Mouse (Mus musculus) activated CD4-positive, CD25-positive, alpha-beta regulatory T cell, adult 4 months (primary cell): ENCODE data around the gene Gm49361. TPM values are rescaled to one million over a fixed set of nuclear protein-coding genes. Genes with fewer than 3 reads are reported as not detected.
A peak's percentile ranks its signal among the peaks of the same experiment; 100 is the strongest.
"Not testable (repeated sequence)": the region's sequence is repeated elsewhere in the genome, so short reads cannot be mapped to it uniquely, and the experiment has no call there.

Source experiments
- ATAC-seq: one replicate; pipeline ENCODE4 v1.8.0; 2017
- polyA plus RNA-seq, 2 experiments: library from polyadenylated mRNA; unstranded; fragments of 100-300 nt; shearing (Covaris generic); gene quantifications; one replicate each; pipeline ENCODE4 v1.2.1; 2017

Gm49361 gene
- not detected for polyA plus RNA-seq

DNA sequence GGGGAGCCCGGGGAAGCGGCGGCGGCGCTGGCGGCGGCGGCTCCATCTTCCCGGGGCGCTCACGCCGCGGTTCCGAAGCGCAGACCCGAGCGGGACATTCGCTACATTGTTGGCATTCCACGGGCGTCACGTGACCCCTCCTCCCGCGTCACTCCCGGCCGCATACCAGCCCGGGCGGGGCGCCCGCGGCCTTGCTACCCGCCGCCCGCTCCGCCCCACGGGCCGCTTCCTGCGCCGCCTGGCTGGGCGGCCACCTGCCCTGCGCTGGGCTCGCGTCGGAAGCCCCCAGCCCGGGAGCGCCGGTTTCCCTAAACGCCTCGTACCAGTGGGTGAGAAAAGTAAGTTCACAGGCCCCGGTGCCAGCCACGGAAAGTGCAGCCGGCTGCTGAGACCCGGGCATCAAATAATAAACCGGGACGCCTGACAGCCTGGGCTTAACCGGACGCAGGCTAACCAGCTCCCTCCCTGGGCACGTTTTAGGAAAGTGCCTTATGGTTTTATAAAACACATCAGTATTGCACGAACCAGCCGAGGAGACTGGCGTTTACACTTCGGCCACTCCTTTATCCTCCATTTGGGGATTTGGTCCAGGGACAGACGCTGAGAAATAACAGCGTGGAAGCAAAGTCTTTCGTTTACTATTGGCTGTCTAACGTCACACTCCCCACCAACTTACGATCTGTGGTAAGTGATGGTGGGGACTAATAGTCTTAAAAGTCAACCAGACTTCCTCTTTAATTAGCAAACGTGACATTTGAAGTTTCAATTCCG is at the start of gene Gm49361:
Gene Gm49361 (minus strand): TSS at position 103 of the 771 bp plus-strand sequence.
- peak; percentile 67 for ATAC-seq

DNA sequence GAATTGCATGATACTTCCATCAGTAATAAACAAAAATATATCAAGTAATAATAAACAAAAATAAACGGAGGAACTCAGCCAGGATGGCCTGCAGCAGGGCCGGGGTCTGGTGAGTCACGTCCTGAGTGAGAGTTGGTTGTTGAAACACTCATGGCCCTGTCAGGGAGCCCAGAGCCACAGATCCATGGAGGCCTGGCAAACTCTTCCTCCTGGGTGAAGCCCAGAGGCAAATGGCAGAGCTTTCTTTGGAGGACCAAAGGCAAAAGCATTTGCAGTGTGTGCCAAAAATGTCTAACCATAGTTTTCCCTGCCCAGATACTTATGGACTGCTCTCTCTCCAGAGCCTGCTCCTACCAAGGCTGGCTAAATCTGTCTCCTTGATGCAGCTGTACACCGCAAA is 45.3 kb upstream of the Gm49361 start:
- no peak for ATAC-seq

- no peak for ATAC-seq
These were observed 43.9 kb upstream of the Gm49361 start for GRCm38 (mm10) chr14:57789759-57790158.

DNA sequence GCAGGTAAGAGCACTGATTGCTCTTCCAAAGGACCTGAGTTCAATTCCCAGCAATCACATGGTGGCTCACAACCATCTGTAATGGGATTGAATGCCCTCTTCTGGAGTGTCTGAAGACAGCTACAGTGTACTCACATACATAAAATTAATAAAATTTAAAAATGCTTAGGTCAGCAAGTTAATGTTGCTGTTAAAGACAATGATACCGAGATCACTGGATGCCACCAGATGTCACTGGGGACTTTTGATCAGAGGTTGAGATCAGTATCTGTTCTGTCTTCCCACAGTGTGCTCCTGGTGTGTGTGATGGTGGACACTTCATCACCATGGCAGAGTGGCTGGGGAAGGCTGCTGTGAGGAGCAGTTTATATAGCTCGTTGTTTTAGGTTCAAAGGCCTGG is 43.4 kb upstream of the Gm49361 start:
- no peak for ATAC-seq

GRCm38 (mm10) chr14:57787406-57787805 is 41.5 kb upstream of the Gm49361 start:
- no peak for ATAC-seq

- ATAC-seq: peak; percentile 74
These were observed 26.4 kb upstream of the Gm49361 start for GRCm38 (mm10) chr14:57772157-57772815.

- peak; percentile 76 for ATAC-seq
These were observed 23.2 kb upstream of the Gm49361 start for GRCm38 (mm10) chr14:57769102-57769501.

GRCm38 (mm10) chr14:57760447-57761412 is 14.8 kb upstream of the Gm49361 start:
- ATAC-seq: no peak

- ATAC-seq: no peak
These were observed 12.3 kb upstream of the Gm49361 start, which contains the start of gene Lats2 for GRCm38 (mm10) chr14:57758237-57758636. Gene Lats2 (minus strand): TSS chr14:57758388.

DNA sequence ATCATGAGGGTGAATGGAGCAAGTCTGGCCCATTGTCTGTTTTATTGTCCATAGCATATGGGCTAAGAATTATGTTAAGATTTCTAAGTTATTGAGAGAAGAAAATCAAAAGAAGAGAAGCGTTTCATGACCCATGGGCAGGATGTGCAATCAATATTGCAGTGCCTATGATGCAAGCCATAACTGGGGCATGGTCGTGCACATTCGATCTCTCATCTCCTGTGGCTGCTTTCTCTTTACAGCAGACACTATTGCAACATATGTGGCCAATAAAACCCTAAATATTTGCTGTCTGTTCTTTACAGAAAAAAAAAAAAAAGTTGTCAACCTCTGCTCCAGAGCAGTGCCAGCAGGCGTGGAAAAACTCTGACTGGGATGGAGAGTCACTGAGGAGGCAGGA is 10.2 kb upstream of the Gm49361 start:
- ATAC-seq: no peak

GRCm38 (mm10) chr14:57755661-57756060 is 9.8 kb upstream of the Gm49361 start:
- no peak for ATAC-seq

DNA sequence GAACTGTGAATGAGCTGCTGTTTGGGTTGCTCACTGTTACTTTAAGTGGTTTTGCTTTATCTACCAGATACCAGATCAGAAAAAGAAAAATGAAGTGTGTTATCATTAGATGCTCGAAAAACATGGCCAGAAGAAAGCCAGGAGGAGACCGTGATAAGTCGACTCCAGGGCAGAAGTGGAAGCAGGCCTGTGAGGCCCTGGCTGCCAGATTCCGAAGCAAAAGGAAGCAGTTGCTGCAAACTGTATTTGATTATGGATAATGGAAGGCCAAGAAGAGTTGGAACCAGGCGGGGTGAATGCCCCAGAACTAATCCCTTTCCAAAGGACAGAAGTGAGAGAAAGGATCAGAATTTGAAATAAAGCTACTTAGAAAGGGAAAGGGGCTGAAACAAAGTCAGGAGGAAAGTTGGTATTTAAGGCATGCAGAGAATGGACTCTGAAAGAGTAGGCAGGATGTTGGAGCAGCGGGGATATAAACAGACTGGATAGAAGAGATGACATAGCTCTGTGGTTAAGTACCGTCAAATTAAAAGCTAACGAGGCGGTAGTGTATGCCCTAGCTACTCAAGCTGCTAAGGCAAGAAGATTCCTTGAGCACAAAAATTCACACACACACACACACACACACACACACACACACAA is 7.6 kb upstream of the Gm49361 start:
- no peak for ATAC-seq

- ATAC-seq: not testable (repeated sequence)
These were observed 5.1 kb upstream of the Gm49361 start for GRCm38 (mm10) chr14:57751006-57751405.

DNA sequence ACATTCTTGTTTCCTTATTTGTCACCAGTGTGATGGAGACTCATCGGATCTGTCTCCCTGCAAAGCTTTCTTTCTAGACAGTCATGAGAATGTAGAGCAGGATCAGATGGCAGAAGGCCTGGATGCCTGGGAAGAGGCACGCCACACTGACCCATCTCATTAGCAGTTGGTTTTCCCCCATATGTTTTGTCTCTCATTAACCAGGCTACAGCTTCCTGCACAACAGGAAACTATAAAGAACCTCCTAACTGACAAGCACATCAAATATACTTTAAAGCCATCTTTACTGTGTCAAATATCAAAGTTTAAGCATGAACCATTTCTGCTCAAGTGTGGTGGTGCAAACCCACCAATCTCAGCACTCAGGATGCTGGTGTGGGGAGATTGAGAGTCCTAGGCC is 3.6 kb upstream of the Gm49361 start:
- peak; percentile 36 for ATAC-seq

DNA sequence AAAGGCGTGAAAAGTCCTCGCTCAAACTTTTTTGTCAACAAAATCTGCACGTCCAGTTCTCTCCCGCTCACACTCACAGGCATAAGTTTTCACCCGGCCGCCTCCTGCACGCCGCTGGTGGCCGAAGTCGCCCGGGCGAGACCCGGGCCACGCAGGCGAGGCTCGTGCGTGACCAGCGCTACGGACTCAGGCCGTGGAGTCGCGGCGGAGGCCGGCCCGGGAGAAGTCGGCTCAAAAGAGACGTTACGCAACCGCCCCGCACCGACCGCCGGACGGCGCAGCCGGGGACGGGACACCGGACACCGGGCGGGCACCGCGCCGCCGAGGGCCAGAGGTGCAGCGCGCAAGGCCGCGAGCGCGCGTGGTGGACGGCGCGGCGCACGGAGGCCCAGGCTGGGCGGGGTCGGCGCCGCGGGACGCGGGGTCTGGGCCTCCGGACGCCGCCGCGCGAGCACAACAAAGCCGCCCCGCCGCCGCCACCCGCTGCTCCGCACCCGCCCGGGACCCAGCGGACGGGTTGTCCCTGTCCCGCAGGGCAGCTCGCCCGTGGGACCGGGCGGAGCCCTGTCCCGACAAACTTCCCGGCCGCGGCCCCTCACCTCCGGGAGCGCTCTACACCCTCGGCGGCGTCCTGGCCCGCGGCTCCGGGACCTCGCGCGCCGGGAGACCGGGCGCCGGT is 473 bp downstream of the Gm49361 start:
- ATAC-seq: peak; percentile 5

- no peak for ATAC-seq
These were observed 1.4 kb downstream of the Gm49361 start for GRCm38 (mm10) chr14:57744547-57744946.

- ATAC-seq: no peak
These were observed 5.3 kb downstream of the Gm49361 start for GRCm38 (mm10) chr14:57740651-57741050.

DNA sequence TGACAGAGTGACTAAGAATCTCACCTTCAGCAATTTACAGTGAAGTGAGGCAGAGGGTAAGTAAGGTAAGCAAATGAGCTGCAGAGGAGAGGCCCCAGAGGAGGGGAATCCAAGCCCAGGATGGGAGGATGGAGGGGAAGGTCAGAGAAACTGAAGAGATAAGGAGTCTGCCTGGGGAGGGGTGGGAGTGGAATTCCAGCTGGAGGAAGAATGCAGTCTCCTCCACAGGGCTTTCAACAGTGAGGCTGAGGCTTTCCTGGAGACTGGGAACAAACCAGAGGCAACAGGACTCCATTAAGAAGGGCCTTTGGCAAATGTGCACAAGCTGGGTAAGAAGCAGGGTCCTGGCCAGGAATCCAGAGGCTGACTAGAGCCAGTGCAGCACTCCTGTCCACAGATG is 8.8 kb downstream of the Gm49361 start:
- no peak for ATAC-seq

- ATAC-seq: no peak
These were observed 9.8 kb downstream of the Gm49361 start for GRCm38 (mm10) chr14:57736141-57736540.

DNA sequence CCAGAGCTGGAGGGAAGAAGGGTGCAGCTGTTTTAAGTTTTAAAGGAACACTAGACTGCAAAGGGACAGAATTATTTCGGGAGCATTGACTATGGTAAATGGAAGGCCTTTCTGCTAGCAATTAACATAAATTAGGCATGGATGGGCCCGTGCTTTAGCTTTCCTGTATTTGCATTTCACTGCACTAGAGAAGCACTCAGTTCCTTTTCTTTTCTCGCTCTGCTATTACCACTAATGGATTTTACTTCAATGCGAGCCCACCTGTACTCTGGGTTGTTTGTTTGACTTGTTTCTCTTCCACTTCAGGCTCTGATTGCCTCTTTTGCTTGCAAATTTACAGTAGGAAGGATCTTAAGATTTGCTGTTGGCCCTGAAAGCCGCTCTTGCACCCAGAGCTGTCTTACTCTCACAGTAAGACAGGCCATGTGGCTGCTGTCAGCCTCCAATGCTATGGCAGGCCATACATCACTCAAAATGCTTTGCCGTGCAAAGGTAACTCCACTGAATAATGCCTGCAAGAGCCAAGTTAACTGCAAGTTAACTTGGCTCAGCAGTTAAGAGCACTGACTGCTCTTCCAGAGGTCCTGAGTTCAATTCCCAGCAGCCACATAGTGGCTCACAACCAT is 13.1 kb downstream of the Gm49361 start:
- ATAC-seq: no peak

DNA sequence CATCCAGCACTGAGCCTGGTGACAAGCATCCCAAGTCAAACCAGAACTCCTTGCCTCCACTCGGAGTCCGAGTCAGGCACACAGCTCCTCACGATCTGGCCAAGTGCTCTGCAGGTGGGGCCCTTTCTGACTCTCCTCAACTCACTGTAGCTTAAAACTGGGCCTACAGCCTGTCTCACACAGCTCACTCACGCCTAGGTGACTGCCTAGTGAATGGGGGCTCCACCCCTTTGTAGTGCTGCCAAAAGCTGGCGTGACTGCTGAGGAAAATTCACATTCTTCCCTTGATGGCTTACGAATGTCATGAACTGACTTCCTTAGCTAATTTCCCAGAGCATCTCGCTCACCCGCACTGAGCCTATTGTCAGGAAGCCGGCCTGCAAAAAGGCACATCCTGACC is 15.4 kb downstream of the Gm49361 start:
- ATAC-seq: no peak
